Mouse (Mus musculus) stomach, postnatal 0 days (tissue): ENCODE results near the gene Mrm3. TPM values are rescaled to one million over a fixed set of nuclear protein-coding genes. Genes with fewer than 3 reads are reported as not detected.
A peak's percentile ranks its signal among the peaks of the same experiment; 100 is the strongest.

Experiments
- ATAC-seq: fragments of 200-750 bp; cut with Nextera tagmentation; 2 replicates; pipeline ENCODE4 v1.8.0; 2017; ENCODE audit not compliant: low FRiP score, low TSS enrichment
- DNase-seq: peaks from one replicate; pipeline ENCODE4 v3.0.0-alpha.2; 2016; ENCODE audit warnings: low spot score
- H3K27ac ChIP-seq: fragments of 300-500 bp; sonication (generic); replicated peaks from 2 replicates; pipeline ENCODE4 v1.5.1; 2014; ENCODE audit warnings: mild to moderate bottlenecking, control low read depth
- H3K27me3 ChIP-seq: fragments of 300-500 bp; sonication (generic); 2 replicates; pipeline ENCODE4 v1.6.1; 2014; ENCODE audit warnings: low read length; ENCODE audit not compliant: control insufficient read depth, insufficient read depth
- H3K36me3 ChIP-seq: fragments of 300-500 bp; sonication (generic); 2 replicates; pipeline ENCODE4 v1.6.1; 2014; ENCODE audit warnings: low read length, mixed read lengths; ENCODE audit not compliant: control insufficient read depth, insufficient read depth
- H3K4me1 ChIP-seq: fragments of 300-500 bp; sonication (generic); replicated peaks from 2 replicates; pipeline ENCODE4 v1.6.1; 2014; ENCODE audit warnings: antibody characterized with exemption; ENCODE audit not compliant: control insufficient read depth, insufficient read depth
- H3K4me2 ChIP-seq: fragments of 300-500 bp; sonication (generic); replicated peaks from 2 replicates; pipeline ENCODE4 v1.6.1; 2014; ENCODE audit warnings: low read depth, mild to moderate bottlenecking, control low read depth, moderate library complexity
- H3K4me3 ChIP-seq: fragments of 300-500 bp; sonication (generic); 2 replicates; pipeline ENCODE4 v1.5.1; 2014; ENCODE audit warnings: low read depth, low read length, control low read depth
- H3K9ac ChIP-seq: fragments of 300-500 bp; sonication (generic); 2 replicates; pipeline ENCODE4 v1.6.1; 2014; ENCODE audit warnings: mild to moderate bottlenecking, low read length, control low read depth, mixed read lengths
- H3K9me3 ChIP-seq: fragments of 300-500 bp; sonication (generic); 2 replicates; pipeline ENCODE4 v1.6.1; 2016; ENCODE audit warnings: low read length; ENCODE audit not compliant: control insufficient read depth
- CTCF ChIP-seq: IDR thresholded peaks from 2 replicates; pipeline ENCODE4 v1.5.1; 2016; ENCODE audit warnings: antibody characterized with exemption, low read depth, mild to moderate bottlenecking, moderate library complexity
- EP300 ChIP-seq: optimal IDR thresholded peaks from 2 replicates; pipeline ENCODE3; 2016; ENCODE audit warnings: antibody characterized with exemption
- WGBS: fragments of 180-500 bp; shearing (Covaris S2); extraction: QIAGEN DNeasy Blood & Tissue Kit; methylation state at CpG from one replicate; pipeline ENCODE4 v1.1.7; 2014; 5-methylcytosine and 5-hydroxymethylcytosine counted together
- polyA plus RNA-seq: library from polyadenylated mRNA; unstranded; fragments of >200 nt; fragmentation: Nextera tagmentation; extraction: Ambion mirVana; gene quantifications from 2 replicates; pipeline ENCODE4 v1.2.1, GENCODE M21; 2015

The Mrm3 gene
- polyA plus RNA-seq, 1 experiment from 2014 or later = 14.7 TPM

DNA sequence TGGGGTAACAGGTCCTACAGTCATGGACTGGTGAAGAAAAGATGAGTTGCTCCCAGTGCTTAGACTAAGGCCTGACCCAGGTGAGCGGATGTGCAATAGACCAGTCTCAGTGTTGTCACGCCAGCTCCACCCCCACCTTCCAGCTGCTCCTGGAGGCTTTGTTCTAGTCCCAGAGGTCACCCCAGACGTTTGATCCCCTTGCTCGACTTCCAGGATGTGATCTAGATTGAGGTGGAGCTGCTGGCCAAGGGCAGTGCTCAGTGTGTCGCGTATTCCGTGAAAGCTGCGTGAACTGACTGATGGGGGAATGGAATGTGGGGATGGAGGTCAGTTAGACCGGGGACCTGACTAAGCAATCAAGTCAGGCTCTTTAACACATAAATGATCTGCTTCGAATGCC is 43.8 kb downstream of the Mrm3 start:
- H3K4me2 ChIP-seq = no peak overlapping the region
- H3K9ac ChIP-seq = no peak overlapping the region
- H3K9me3 ChIP-seq = no peaks in the 10 kb centered on the region
- 49% methylated on average over 10 of the region's 10 CpGs for WGBS
- H3K27me3 ChIP-seq = no peaks in the 10 kb centered on the region
- no peak overlapping the region for H3K27ac ChIP-seq
- ATAC-seq (no peak), DNase-seq (no peak)
- TF ChIP-seq EP300 = no peak
- no peak for TF ChIP-seq CTCF
- H3K36me3 ChIP-seq = no peaks in the 10 kb centered on the region
- H3K4me3 ChIP-seq = no peak overlapping the region
- peaks cover 3% of the 10 kb centered on the region; the same call in 1 of the 2 replicates for H3K4me1 ChIP-seq

DNA sequence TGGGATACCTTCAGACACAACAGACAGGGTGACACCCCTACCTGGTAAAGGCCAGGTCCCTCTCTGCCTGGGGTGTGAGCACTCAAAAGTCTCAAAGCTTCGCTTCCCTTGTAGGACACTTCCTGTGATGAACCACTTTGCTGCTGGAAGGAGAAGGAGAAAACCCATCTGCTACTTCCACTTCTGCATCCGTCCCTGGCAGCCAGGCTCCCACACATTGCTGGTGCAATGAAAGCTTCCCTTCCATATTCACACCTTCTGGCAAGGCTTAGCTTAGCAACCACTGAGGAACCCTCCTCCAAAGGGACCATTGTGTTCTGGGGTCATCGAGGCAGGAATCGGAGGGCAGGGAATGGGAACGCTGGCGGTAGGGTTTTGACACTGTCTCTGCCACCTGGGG is 45.1 kb downstream of the Mrm3 start:
- ATAC-seq = no peak
- H3K4me2 ChIP-seq = no peak overlapping the region
- no peaks in the 10 kb centered on the region for H3K27me3 ChIP-seq
- no peak for DNase-seq
- H3K9me3 ChIP-seq = no peaks in the 10 kb centered on the region
- no peak overlapping the region for H3K4me3 ChIP-seq
- H3K4me1 ChIP-seq = peaks cover 3% of the 10 kb centered on the region; the same call in 1 of the 2 replicates
- no peak overlapping the region for H3K9ac ChIP-seq
- 74% methylated on average over 6 of the region's 6 CpGs for WGBS
- H3K36me3 ChIP-seq = no peaks in the 10 kb centered on the region
- no peak overlapping the region for H3K27ac ChIP-seq
- TF ChIP-seq CTCF = no peak
- no peak for TF ChIP-seq EP300

DNA sequence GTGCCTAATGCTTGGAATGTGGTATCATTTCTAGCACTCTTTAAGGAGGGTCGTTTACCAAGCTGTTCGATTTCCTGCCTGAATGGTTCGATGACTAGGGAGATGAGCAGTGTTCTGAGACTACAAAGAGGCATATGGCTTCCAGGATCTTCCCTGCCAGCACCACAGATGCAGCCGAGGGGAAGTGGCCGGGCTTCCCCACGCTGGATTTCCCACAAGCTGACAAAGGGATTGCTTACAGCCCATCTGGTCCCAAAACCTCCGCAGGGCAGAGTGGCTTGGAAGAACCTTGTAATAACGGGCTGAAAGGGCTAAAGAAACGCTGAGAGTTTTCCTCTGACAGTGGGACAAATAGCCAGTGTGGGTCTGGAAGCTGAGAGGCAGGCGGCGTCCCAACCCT is 46.9 kb downstream of the Mrm3 start:
- Histone ChIP-seq H3K4me3 (no peak overlapping the region), H3K4me1 (peaks cover 3% of the 10 kb centered on the region; the same call in 1 of the 2 replicates), H3K9ac (no peak overlapping the region), H3K27me3 (no peaks in the 10 kb centered on the region), H3K4me2 (no peak overlapping the region), H3K9me3 (no peaks in the 10 kb centered on the region), H3K36me3 (no peaks in the 10 kb centered on the region), H3K27ac (0 out of 2 replicates have a peak overlapping the region, but pooled peaks have one; percentile 35)
- ATAC-seq (no peak), DNase-seq (no peak)
- TF ChIP-seq CTCF (no peak), EP300 (no peak)
- WGBS = 48% methylated on average over 11 of the region's 11 CpGs

DNA sequence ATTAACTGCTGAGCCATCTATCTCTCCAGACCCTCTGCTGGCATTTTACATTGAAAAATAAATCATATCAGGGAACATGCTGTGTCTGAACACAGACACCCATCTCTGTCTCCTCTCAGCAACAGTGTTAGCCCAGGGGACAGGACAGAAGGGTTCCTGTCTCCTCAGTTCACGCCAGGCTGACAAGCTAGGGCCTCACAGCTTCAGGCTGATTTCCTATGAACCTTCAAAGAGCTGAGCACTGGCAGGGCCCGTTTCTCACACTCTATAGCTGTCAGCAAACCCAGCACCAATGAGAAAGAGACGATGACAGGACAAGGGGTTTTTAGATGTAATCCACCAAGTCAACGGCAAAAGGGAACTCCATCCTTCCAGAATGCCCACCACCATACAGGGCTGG is 48.4 kb downstream of the Mrm3 start:
- Histone ChIP-seq H3K4me1 (no peaks in the 10 kb centered on the region), H3K27ac (peak overlapping the region; percentile 40), H3K9ac (no peak overlapping the region), H3K27me3 (no peaks in the 10 kb centered on the region), H3K4me2 (no peak overlapping the region; the same call in 1 of the 2 replicates), H3K9me3 (no peaks in the 10 kb centered on the region), H3K36me3 (no peaks in the 10 kb centered on the region), H3K4me3 (no peak overlapping the region)
- DNase-seq (no peak), ATAC-seq (no peak)
- TF ChIP-seq CTCF (no peak), EP300 (no peak)
- WGBS = 64% methylated on average over 4 of the region's 4 CpGs

DNA sequence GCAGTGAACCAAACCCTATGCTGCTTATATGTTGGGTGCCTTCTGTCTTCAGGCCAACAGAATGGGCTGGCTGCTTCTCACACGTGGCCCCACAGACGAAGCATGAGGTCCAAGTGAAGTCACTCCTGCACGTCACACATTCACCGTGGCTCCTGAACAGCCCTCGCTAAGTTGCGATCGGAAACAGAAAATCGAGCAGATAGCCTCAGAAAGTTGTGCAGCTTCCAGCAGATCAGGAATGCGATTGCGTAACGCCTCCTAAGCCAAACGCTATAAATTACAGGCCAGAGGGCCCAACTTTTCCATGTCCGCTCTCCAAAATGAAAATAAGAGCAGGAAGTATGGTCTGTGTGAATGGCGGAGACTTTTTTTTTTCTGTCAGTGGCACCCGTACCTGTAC is 48.9 kb downstream of the Mrm3 start:
- Histone ChIP-seq H3K4me3 (no peak overlapping the region), H3K27ac (peak overlapping the region; percentile 63), H3K4me2 (peak overlapping the region; percentile 17; the same call in 1 of the 2 replicates), H3K36me3 (no peaks in the 10 kb centered on the region), H3K27me3 (no peaks in the 10 kb centered on the region), H3K9me3 (no peaks in the 10 kb centered on the region), H3K4me1 (no peaks in the 10 kb centered on the region), H3K9ac (no peak overlapping the region)
- DNase-seq (no peak), ATAC-seq (no peak)
- TF ChIP-seq CTCF (no peak), EP300 (no peak)
- WGBS = 33% methylated on average over 15 of the region's 15 CpGs

DNA sequence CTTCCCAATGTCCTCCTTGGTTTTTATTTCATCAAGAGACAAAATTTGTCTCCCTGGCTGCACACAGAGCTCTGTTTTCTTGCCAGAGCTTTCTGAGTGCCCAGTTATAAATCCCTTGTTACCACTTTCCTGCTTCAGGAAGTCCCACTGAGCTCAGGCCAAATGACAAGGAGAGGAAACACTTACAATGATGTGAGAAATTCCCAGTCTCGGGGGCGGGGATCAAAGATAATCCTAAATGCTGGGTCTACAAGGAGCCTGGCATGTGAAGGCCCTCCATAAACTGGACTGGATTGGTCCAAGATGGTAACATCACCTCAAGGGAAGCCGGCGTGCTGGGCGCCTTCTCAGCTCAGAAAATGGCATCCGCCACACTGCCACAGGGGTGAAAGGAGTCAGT is 49.3 kb downstream of the Mrm3 start:
- 71% methylated on average over 6 of the region's 6 CpGs for WGBS
- peak overlapping the region; percentile 17; the same call in 1 of the 2 replicates for H3K4me2 ChIP-seq
- DNase-seq = no peak

More for the DNA sequence above, 49.3 kb downstream of the Mrm3 start:
- peak overlapping the region; percentile 63 for H3K27ac ChIP-seq
- no peak for TF ChIP-seq EP300
- no peak for TF ChIP-seq CTCF
- H3K9ac ChIP-seq = no peak overlapping the region
- H3K4me3 ChIP-seq = no peak overlapping the region
- no peak for ATAC-seq
- no peaks in the 10 kb centered on the region for H3K4me1 ChIP-seq
- no peaks in the 10 kb centered on the region for H3K9me3 ChIP-seq
- no peaks in the 10 kb centered on the region for H3K27me3 ChIP-seq
- H3K36me3 ChIP-seq = no peaks in the 10 kb centered on the region
